Mouse (Mus musculus) liver, postnatal 0 days (tissue): ENCODE data around the gene Dnajc27.

Source experiments
- CTCF ChIP-seq: sonication (generic); IDR thresholded peaks from 2 replicates; pipeline ENCODE4 v1.5.1; 2016; ENCODE audit warnings: antibody characterized with exemption, low read depth
- EP300 ChIP-seq: IDR thresholded peaks from 2 replicates; pipeline ENCODE4 v1.6.1; 2016; ENCODE audit warnings: antibody characterized with exemption, low read depth, mild to moderate bottlenecking

GRCm38 (mm10) chr12:4038061-4039041 is 44.0 kb upstream of the Dnajc27 start, which contains the start of gene Efr3b:
- no peak for TF ChIP-seq CTCF
- TF ChIP-seq EP300 = no peak
